Mouse (Mus musculus) forebrain, embryonic 11.5 days (tissue): ENCODE measurements around the gene Hnrnpl. TPM values are rescaled to one million over a fixed set of nuclear protein-coding genes. Genes with fewer than 3 reads are reported as not detected.

Experiments used
- ATAC-seq: fragments of 200-750 bp; cut with Nextera tagmentation; replicated peaks from 2 replicates; pipeline ENCODE4 v1.8.0; 2017; ENCODE audit warnings: moderate TSS enrichment; ENCODE audit not compliant: low FRiP score
- DNase-seq: peaks from one replicate; pipeline ENCODE4 v3.0.0-alpha.2; 2017; ENCODE audit warnings: low spot score
- H3K27ac ChIP-seq: fragments of 300-500 bp; sonication (generic); 2 replicates; pipeline ENCODE4 v1.5.1; 2014; ENCODE audit warnings: low read depth, low read length
- H3K27me3 ChIP-seq: fragments of 300-500 bp; sonication (generic); 2 replicates; pipeline ENCODE4 v1.6.1; 2014; ENCODE audit warnings: mild to moderate bottlenecking, low read length, mixed read lengths; ENCODE audit not compliant: control insufficient read depth, insufficient read depth
- H3K36me3 ChIP-seq: fragments of 300-500 bp; sonication (generic); 2 replicates; pipeline ENCODE4 v1.6.1; 2014; ENCODE audit warnings: mild to moderate bottlenecking, low read length, moderate library complexity, mixed read lengths; ENCODE audit not compliant: control insufficient read depth, insufficient read depth
- H3K4me1 ChIP-seq: fragments of 300-500 bp; sonication (generic); replicated peaks from 2 replicates; pipeline ENCODE4 v1.6.1; 2014; ENCODE audit warnings: low read length, mixed read lengths; ENCODE audit not compliant: control insufficient read depth, insufficient read depth
- H3K4me2 ChIP-seq: fragments of 300-500 bp; sonication (generic); 2 replicates; pipeline ENCODE4 v1.6.1; 2014; ENCODE audit warnings: low read depth, mild to moderate bottlenecking, low read length, moderate library complexity, mixed read lengths; ENCODE audit not compliant: severe bottlenecking
- H3K4me3 ChIP-seq: fragments of 300-500 bp; sonication (generic); 2 replicates; pipeline ENCODE4 v1.5.1; 2014; ENCODE audit warnings: low read depth, low read length
- H3K9ac ChIP-seq: fragments of 300-500 bp; sonication (generic); 2 replicates; pipeline ENCODE4 v1.6.1; 2014; ENCODE audit warnings: low read length
- H3K9me3 ChIP-seq: fragments of 300-500 bp; sonication (generic); 2 replicates; pipeline ENCODE4 v1.6.1; 2016; ENCODE audit warnings: low read length, mixed read lengths; ENCODE audit not compliant: control insufficient read depth
- WGBS: fragments of 180-500 bp; shearing (Covaris S2); extraction: QIAGEN DNeasy Blood & Tissue Kit; methylation state at CpG from one replicate; pipeline ENCODE4 v1.1.7; 2014; 5-methylcytosine and 5-hydroxymethylcytosine counted together
- polyA plus RNA-seq: library from polyadenylated mRNA; unstranded; fragments of >200 nt; fragmentation: Nextera tagmentation; extraction: Ambion mirVana; gene quantifications from 2 replicates; pipeline ENCODE4 v1.2.1, GENCODE M21; 2014

Hnrnpl gene
- polyA plus RNA-seq, 1 experiment from 2014 or later = 382 TPM

GRCm38 (mm10) chr7:28812949-28813348, 4.6 kb downstream of the Hnrnpl start:
- Histone ChIP-seq H3K9ac (peak overlapping the region; percentile 97; the same call in 1 of the 2 replicates), H3K4me1 (peaks cover 24% of the 10 kb centered on the region), H3K4me3 (peak overlapping the region; percentile 92; the same call in 1 of the 2 replicates), H3K27me3 (no peaks in the 10 kb centered on the region), H3K27ac (no peak overlapping the region), H3K9me3 (no peaks in the 10 kb centered on the region), H3K36me3 (peaks cover 41% of the 10 kb centered on the region), H3K4me2 (peak overlapping the region; percentile 95; the same call in 1 of the 2 replicates)
- DNase-seq = peak; percentile 51
- no peak for ATAC-seq
- WGBS = 83% methylated on average over 5 of the region's 5 CpGs

- DNase-seq (no peak), ATAC-seq (no peak)
- Histone ChIP-seq H3K4me2 (no peak overlapping the region), H3K27ac (no peak overlapping the region), H3K27me3 (no peaks in the 10 kb centered on the region), H3K9ac (no peak overlapping the region), H3K4me1 (peaks cover 26% of the 10 kb centered on the region), H3K9me3 (no peaks in the 10 kb centered on the region), H3K36me3 (peaks cover 52% of the 10 kb centered on the region), H3K4me3 (no peak overlapping the region)
- whole genome bisulfite sequencing = 89% methylated on average over 5 of the region's 5 CpGs
These were observed 6.1 kb downstream of the Hnrnpl start for GRCm38 (mm10) chr7:28814306-28815034.

GRCm38 (mm10) chr7:28815230-28815629, 6.9 kb downstream of the Hnrnpl start:
- WGBS = 93% methylated on average over 9 of the region's 9 CpGs
- H3K9me3 ChIP-seq = no peaks in the 10 kb centered on the region
- no peak overlapping the region for H3K27ac ChIP-seq
- peaks cover 30% of the 10 kb centered on the region for H3K4me1 ChIP-seq
- H3K4me3 ChIP-seq = no peak overlapping the region
- no peak for DNase-seq
- H3K36me3 ChIP-seq = peaks cover 56% of the 10 kb centered on the region
- no peak overlapping the region for H3K9ac ChIP-seq
- ATAC-seq = no peak
- H3K4me2 ChIP-seq = no peak overlapping the region
- H3K27me3 ChIP-seq = no peaks in the 10 kb centered on the region

- Histone ChIP-seq H3K36me3 (peaks cover 66% of the 10 kb centered on the region), H3K4me3 (no peak overlapping the region), H3K4me1 (peaks cover 32% of the 10 kb centered on the region), H3K9me3 (no peaks in the 10 kb centered on the region), H3K27me3 (no peaks in the 10 kb centered on the region), H3K9ac (no peak overlapping the region), H3K4me2 (no peak overlapping the region), H3K27ac (no peak overlapping the region)
- WGBS = 87% methylated on average over 9 of the region's 9 CpGs
- DNase-seq (no peak), ATAC-seq (no peak)
These were observed 7.9 kb downstream of the Hnrnpl start for GRCm38 (mm10) chr7:28816201-28816600.

GRCm38 (mm10) chr7:28816920-28817319, 8.6 kb downstream of the Hnrnpl start:
- Histone ChIP-seq H3K4me2 (no peak overlapping the region), H3K4me1 (peaks cover 31% of the 10 kb centered on the region), H3K27me3 (no peaks in the 10 kb centered on the region), H3K9me3 (no peaks in the 10 kb centered on the region), H3K4me3 (no peak overlapping the region), H3K36me3 (peaks cover 72% of the 10 kb centered on the region), H3K27ac (no peak overlapping the region), H3K9ac (no peak overlapping the region)
- 94% methylated on average over 10 of the region's 10 CpGs for WGBS
- ATAC-seq (no peak), DNase-seq (no peak)

GRCm38 (mm10) chr7:28817524-28817923, 9.2 kb downstream of the Hnrnpl start:
- WGBS = 80% methylated on average over 6 of the region's 6 CpGs
- no peak overlapping the region for H3K9ac ChIP-seq

GRCm38 (mm10) chr7:28817957-28818356, 9.6 kb downstream of the Hnrnpl start:
- Histone ChIP-seq H3K4me3 (no peak overlapping the region), H3K4me1 (peaks cover 22% of the 10 kb centered on the region), H3K27me3 (no peaks in the 10 kb centered on the region), H3K36me3 (peaks cover 76% of the 10 kb centered on the region), H3K4me2 (no peak overlapping the region), H3K9ac (no peak overlapping the region), H3K9me3 (no peaks in the 10 kb centered on the region), H3K27ac (no peak overlapping the region)
- WGBS = 84% methylated on average over 4 of the region's 4 CpGs
- ATAC-seq = no peak
- DNase-seq = no peak

More at GRCm38 (mm10) chr7:28817524-28817923, 9.2 kb downstream of the Hnrnpl start:
- ATAC-seq = no peak
- DNase-seq = no peak
- Histone ChIP-seq H3K27ac (no peak overlapping the region), H3K4me3 (no peak overlapping the region), H3K4me2 (no peak overlapping the region), H3K27me3 (no peaks in the 10 kb centered on the region), H3K4me1 (peaks cover 25% of the 10 kb centered on the region), H3K9me3 (no peaks in the 10 kb centered on the region), H3K36me3 (peaks cover 76% of the 10 kb centered on the region)

- 90% methylated on average over 18 of the region's 18 CpGs for WGBS
- Histone ChIP-seq H3K9ac (no peak overlapping the region), H3K27me3 (no peaks in the 10 kb centered on the region), H3K4me1 (peaks cover 22% of the 10 kb centered on the region), H3K4me2 (no peak overlapping the region), H3K4me3 (no peak overlapping the region), H3K27ac (no peak overlapping the region), H3K9me3 (no peaks in the 10 kb centered on the region), H3K36me3 (peaks cover 73% of the 10 kb centered on the region)
- ATAC-seq (no peak), DNase-seq (no peak)
These were observed 10.1 kb downstream of the Hnrnpl start for GRCm38 (mm10) chr7:28818436-28818835.
